Mouse (Mus musculus) C2C12 (cell line): Measurements from ENCODE around the gene Bloc1s6.

Experiments used
- CEBPB ChIP-seq: IDR thresholded peaks from one replicate; pipeline ENCODE4 v1.6.1; 2011; ENCODE audit warnings: low read depth, mild to moderate bottlenecking, control low read depth, moderate library complexity
- CTCF ChIP-seq: IDR thresholded peaks from one replicate; pipeline ENCODE4 v1.5.1; 2011; ENCODE audit not compliant: control insufficient read depth, insufficient read depth, insufficient read length
- MAX ChIP-seq: IDR thresholded peaks from one replicate; pipeline ENCODE4 v1.6.1; 2011; ENCODE audit warnings: mild to moderate bottlenecking, control low read depth
- MYOG ChIP-seq: IDR thresholded peaks from one replicate; pipeline ENCODE4 v1.6.1; 2011; ENCODE audit not compliant: control insufficient read depth, insufficient read length; ENCODE audit errors: extremely low read depth
- USF1 ChIP-seq: IDR thresholded peaks from one replicate; pipeline ENCODE4 v1.6.1; 2011; ENCODE audit warnings: low read depth, mild to moderate bottlenecking, control low read depth, moderate library complexity

DNA sequence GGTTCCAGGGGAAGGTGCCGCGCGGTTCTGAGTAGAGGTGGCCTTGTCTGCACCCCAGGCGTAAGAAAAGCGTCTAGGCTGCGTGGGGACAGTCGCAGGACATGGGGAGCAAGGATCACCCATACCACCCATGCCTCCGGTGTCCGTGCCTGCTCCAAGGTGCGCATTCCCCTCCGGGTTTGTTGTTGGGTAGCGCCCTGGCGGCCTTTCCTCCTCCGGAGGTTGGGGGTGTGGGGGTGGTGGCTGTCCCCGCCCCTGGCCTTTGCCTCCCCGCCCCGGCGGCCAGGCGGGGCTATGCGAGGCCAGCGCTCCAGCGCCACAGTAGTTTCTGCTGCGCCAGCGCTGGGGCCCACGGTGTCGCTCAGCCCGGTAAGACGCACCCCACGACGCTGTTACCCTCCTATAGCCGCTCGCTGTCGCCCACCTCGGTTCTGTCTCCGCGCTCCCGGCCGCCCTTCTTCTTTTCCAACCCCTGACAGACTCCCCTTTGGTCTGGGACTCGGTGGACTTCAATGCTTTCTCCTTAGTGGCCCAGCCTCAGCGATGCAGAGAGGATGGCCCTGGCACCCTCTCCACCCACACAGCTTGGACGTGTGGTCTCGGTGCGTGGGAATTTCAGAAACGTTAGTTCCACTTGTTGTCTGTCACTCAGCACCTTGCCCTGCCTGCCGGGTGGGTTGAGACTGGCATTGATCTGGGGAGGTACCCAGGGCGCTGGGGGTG lies 26.9 kb downstream of the Bloc1s6 start, which contains the start of gene Sqor:
- no peak for TF ChIP-seq CTCF
- no peak for TF ChIP-seq MYOG
- TF ChIP-seq CEBPB: no peak
- TF ChIP-seq USF1: no peak
- TF ChIP-seq MAX: no peak
